Mouse (Mus musculus) right cerebral cortex, postnatal 36 days (tissue): Measurements from ENCODE around the gene BC048403.
"Not testable (repeated sequence)": the region's sequence is repeated elsewhere in the genome, so short reads cannot be mapped to it uniquely, and the experiment has no call there.

Source experiments
- DNase-seq, 2 experiments: peaks; one replicate each; pipeline ENCODE4 v3.0.0; 2022; ENCODE audit warnings: low spot score in 2 of 2, mixed read lengths in 1 of 2

The BC048403 gene

GRCm38 (mm10) chr10:121756677-121757076, 16.9 kb downstream of the BC048403 start:
- no peak for DNase-seq

- DNase-seq = no peak
Observed at GRCm38 (mm10) chr10:121759095-121759494, 19.4 kb downstream of the BC048403 start.

GRCm38 (mm10) chr10:121762141-121762540, 22.4 kb downstream of the BC048403 start:
- no peak for DNase-seq

- no peak for DNase-seq
Observed at GRCm38 (mm10) chr10:121763191-121763590, 23.5 kb downstream of the BC048403 start.

GRCm38 (mm10) chr10:121764469-121765173, 24.9 kb downstream of the BC048403 start:
- no peak for DNase-seq

GRCm38 (mm10) chr10:121765174-121766057, 25.7 kb downstream of the BC048403 start:
- DNase-seq = peak in 1 of 2 experiments; percentile 6

GRCm38 (mm10) chr10:121767295-121767694, 27.6 kb downstream of the BC048403 start:
- not testable (repeated sequence) for DNase-seq

- no peak for DNase-seq
Observed at GRCm38 (mm10) chr10:121769711-121770110, 30.0 kb downstream of the BC048403 start.

- no peak for DNase-seq
Observed at GRCm38 (mm10) chr10:121770624-121771577, 31.2 kb downstream of the BC048403 start.

GRCm38 (mm10) chr10:121773813-121774212, 34.1 kb downstream of the BC048403 start:
- DNase-seq = no peak

GRCm38 (mm10) chr10:121775990-121776389, 36.3 kb downstream of the BC048403 start:
- no peak for DNase-seq

GRCm38 (mm10) chr10:121781159-121781558, 41.4 kb downstream of the BC048403 start:
- DNase-seq = no peak

- DNase-seq = no peak
Observed at GRCm38 (mm10) chr10:121788536-121788935, 48.8 kb downstream of the BC048403 start.

GRCm38 (mm10) chr10:121790078-121790477, 50.3 kb downstream of the BC048403 start:
- no peak for DNase-seq

- DNase-seq = no peak
Observed at GRCm38 (mm10) chr10:121792661-121793060, 52.9 kb downstream of the BC048403 start.

GRCm38 (mm10) chr10:121794486-121794885, 54.7 kb downstream of the BC048403 start:
- no peak for DNase-seq

- no peak for DNase-seq
Observed at GRCm38 (mm10) chr10:121796027-121796802, 56.5 kb downstream of the BC048403 start.

- DNase-seq = no peak
Observed at GRCm38 (mm10) chr10:121800041-121800440, 60.3 kb downstream of the BC048403 start.
